9 mouse cellular contexts compared by ENCODE assay signal in the genomic region with DNA sequence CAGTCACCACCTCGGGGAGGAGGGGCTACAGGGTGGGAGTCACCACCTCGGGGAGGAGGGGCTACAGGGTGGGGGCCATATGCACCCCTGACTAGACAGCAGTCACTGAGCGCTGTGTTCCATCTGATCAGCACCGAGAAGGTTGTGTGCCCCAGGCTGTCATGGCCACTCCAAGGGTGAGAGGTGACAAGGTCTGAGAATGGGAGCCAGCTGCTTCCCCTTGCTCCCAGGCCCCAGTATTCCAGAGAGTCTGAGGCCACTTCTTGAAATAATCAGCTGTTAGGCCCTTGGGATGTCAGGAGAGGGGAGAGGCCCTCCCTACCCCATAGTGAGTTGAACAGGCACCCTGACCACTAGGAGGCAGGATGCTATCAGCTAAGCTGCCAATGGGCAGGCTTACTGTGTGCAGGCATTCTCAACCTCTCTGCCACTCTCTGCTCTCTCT. TPM values are rescaled to one million over a fixed set of nuclear protein-coding genes. Genes with fewer than 3 reads are reported as not detected.
DNase-seq lines count a peak whose midpoint lies in the region; ATAC-seq lines count a peak whose summit lies in the region.
"Had no signal": no experiment of that assay in that cellular context is flagged by ENCODE, and none has a peak within 500 bp of the region (broad histone marks: within the 10 kb centered on the region; RNA-seq: fewer than 3 reads in every experiment).

No protein-coding gene starts in this region.

- DNase-seq in heart, adult 11 months: peak; percentile 65
- no peak for DNase-seq in heart, adult 8-10 months (ENCODE audit: low spot score)
- no peak for DNase-seq in layer of hippocampus, postnatal 36 days

- WGBS in midbrain, embryonic 12.5 days: 48% methylated on average over 4 of the region's 4 CpGs
- WGBS in midbrain, embryonic 16.5 days: 43% methylated on average over 4 of the region's 4 CpGs
- 8% methylated on average over 4 of the region's 4 CpGs for WGBS in embryonic facial prominence, embryonic 13.5 days
- WGBS in neural tube, embryonic 14.5 days: 47% methylated on average over 4 of the region's 4 CpGs

- no peaks in the 10 kb centered on the region for H3K9me3 ChIP-seq in midbrain, embryonic 12.5 days
- H3K9me3 ChIP-seq in midbrain, embryonic 16.5 days (replicated peaks; ENCODE audit: control insufficient read depth, low read length, poor library complexity, severe bottlenecking): no peaks in the 10 kb centered on the region
- no peaks in the 10 kb centered on the region for H3K9me3 ChIP-seq in embryonic facial prominence, embryonic 13.5 days
- no peaks in the 10 kb centered on the region for H3K9me3 ChIP-seq in neural tube, embryonic 14.5 days (ENCODE audit: control insufficient read depth, low read length)

- H3K4me2 ChIP-seq in midbrain, embryonic 12.5 days (replicated peaks): no peak overlapping the region
- no peak overlapping the region for H3K4me2 ChIP-seq in midbrain, embryonic 16.5 days (ENCODE audit: low read length)
- no peak overlapping the region for H3K4me2 ChIP-seq in embryonic facial prominence, embryonic 13.5 days
- no peak overlapping the region for H3K4me2 ChIP-seq in neural tube, embryonic 14.5 days (ENCODE audit: low read depth, low read length)

- H3K9ac ChIP-seq in midbrain, embryonic 12.5 days (replicated peaks): no peak overlapping the region
- no peak overlapping the region for H3K9ac ChIP-seq in midbrain, embryonic 16.5 days (ENCODE audit: low read depth, low read length)
- no peak overlapping the region for H3K9ac ChIP-seq in embryonic facial prominence, embryonic 13.5 days
- no peak overlapping the region for H3K9ac ChIP-seq in neural tube, embryonic 14.5 days (replicated peaks; ENCODE audit: low read depth, low read length)

- no peak overlapping the region for H3K4me3 ChIP-seq in midbrain, embryonic 12.5 days
- H3K4me3 ChIP-seq in midbrain, embryonic 16.5 days (ENCODE audit: low read depth, low read length): no peak overlapping the region
- no peak overlapping the region for H3K4me3 ChIP-seq in embryonic facial prominence, embryonic 13.5 days
- no peak overlapping the region for H3K4me3 ChIP-seq in neural tube, embryonic 14.5 days (ENCODE audit: low read depth, low read length)

- H3K36me3 ChIP-seq in midbrain, embryonic 12.5 days: no peaks in the 10 kb centered on the region
- no peaks in the 10 kb centered on the region for H3K36me3 ChIP-seq in midbrain, embryonic 16.5 days (ENCODE audit: control insufficient read depth, insufficient read depth, low read length)
- H3K36me3 ChIP-seq in embryonic facial prominence, embryonic 13.5 days: no peaks in the 10 kb centered on the region
- H3K36me3 ChIP-seq in neural tube, embryonic 14.5 days (ENCODE audit: control insufficient read depth, insufficient read depth, low read length): no peaks in the 10 kb centered on the region

- H3K4me1 ChIP-seq in midbrain, embryonic 12.5 days: no peaks in the 10 kb centered on the region
- H3K4me1 ChIP-seq in midbrain, embryonic 16.5 days (ENCODE audit: control insufficient read depth, insufficient read depth, low read length): no peaks in the 10 kb centered on the region
- 0 out of 2 replicates have a peak, but pooled peaks cover 2% of the 10 kb centered on the region for H3K4me1 ChIP-seq in embryonic facial prominence, embryonic 13.5 days
- no peaks in the 10 kb centered on the region for H3K4me1 ChIP-seq in neural tube, embryonic 14.5 days (ENCODE audit: control insufficient read depth, insufficient read depth, low read length)

- no peak overlapping the region for H3K27ac ChIP-seq in midbrain, embryonic 12.5 days (replicated peaks)
- no peak overlapping the region for H3K27ac ChIP-seq in midbrain, embryonic 16.5 days (ENCODE audit: low read length)
- no peak overlapping the region for H3K27ac ChIP-seq in embryonic facial prominence, embryonic 13.5 days
- H3K27ac ChIP-seq in neural tube, embryonic 14.5 days (ENCODE audit: low read depth, low read length): no peak overlapping the region

- peaks cover 14% of the 10 kb centered on the region for H3K27me3 ChIP-seq in midbrain, embryonic 12.5 days
- H3K27me3 ChIP-seq in midbrain, embryonic 16.5 days (ENCODE audit: control insufficient read depth, insufficient read depth, low read depth, low read length): 0 out of 2 replicates have a peak, but pooled peaks cover 2% of the 10 kb centered on the region
- peaks cover 4% of the 10 kb centered on the region; the same call in 1 of the 2 replicates for H3K27me3 ChIP-seq in embryonic facial prominence, embryonic 13.5 days
- no peaks in the 10 kb centered on the region for H3K27me3 ChIP-seq in neural tube, embryonic 14.5 days (ENCODE audit: control insufficient read depth, insufficient read depth, low read length)

- peak; percentile 65; the same call in 1 of the 2 replicates for ATAC-seq in midbrain, embryonic 12.5 days (ENCODE audit: low FRiP score, low read depth)
- no peak for ATAC-seq in midbrain, embryonic 16.5 days
- peak; percentile 66; the same call in 1 of the 2 replicates for ATAC-seq in embryonic facial prominence, embryonic 13.5 days (ENCODE audit: insufficient number of reproducible peaks, insufficient read depth, low FRiP score, low TSS enrichment, low read depth)
- 0 out of 2 replicates have a peak, but pooled peaks have one; percentile 21 for ATAC-seq in neural tube, embryonic 14.5 days (ENCODE audit: low read depth)
- ATAC-seq in inflammation-experienced regulatory T-cells, adult 6 months: no peak

RNA-seq across cellular contexts. Expression of a gene that starts 46.8 kb away (rescaled TPM):
- not detected for total RNA-seq in heart, adult 8-10 months (2022)
- polyA plus RNA-seq in midbrain, embryonic 12.5 days (2016; fragmentation: Nextera tagmentation; extraction: Ambion mirVana): 0.26 and 0.34 TPM in 2 replicates
- polyA plus RNA-seq in midbrain, embryonic 16.5 days (2015; fragmentation: Nextera tagmentation; extraction: Ambion mirVana): 0.44 and 0.46 TPM in 2 replicates
- 0.45 and 0.51 TPM in 2 replicates for polyA plus RNA-seq in embryonic facial prominence, embryonic 13.5 days (2015; fragmentation: Nextera tagmentation; extraction: Ambion mirVana)
- polyA plus RNA-seq in neural tube, embryonic 14.5 days (2014; fragmentation: Nextera tagmentation; extraction: Ambion mirVana): 0.24 and 0.52 TPM in 2 replicates
- 1 to 10 TPM in 1 of 2 experiments, under 1 TPM in 1; 0.75 to 1.3 TPM for total RNA-seq in layer of hippocampus, postnatal 36 days (2021)
- polyA plus RNA-seq in inflammation-experienced regulatory T-cells, adult 6 months (2017; shearing (Covaris generic)): not detected
- total RNA-seq: hematopoietic stem cell, adult 5-6 weeks had no signal

Comparison
In these comparisons a context has a peak if more than half of its experiments do, and no peak if none do; other contexts are left out.
1. ATAC-seq: peak in midbrain, embryonic 12.5 days (single experiment), embryonic facial prominence, embryonic 13.5 days (single experiment) and neural tube, embryonic 14.5 days (single experiment); none in midbrain, embryonic 16.5 days (single experiment) and inflammation-experienced regulatory T-cells, adult 6 months (single experiment).